ENCODE assay signal across 17 mouse cellular contexts in genomic region chr12:76310007-76310406, GRCm38 (mm10). TPM values are rescaled to one million over a fixed set of nuclear protein-coding genes. Genes with fewer than 3 reads are reported as not detected.
DNase-seq lines count a peak whose midpoint lies in the region; ATAC-seq and TF ChIP-seq lines count a peak whose summit lies in the region.
"Had no signal": no experiment of that assay in that cellular context is flagged by ENCODE, and none has a peak within 500 bp of the region (broad histone marks: within the 10 kb centered on the region; RNA-seq: fewer than 3 reads in every experiment).

No protein-coding gene starts in this region.

- no peak overlapping the region for H3K9ac ChIP-seq in intestine, embryonic 14.5 days (ENCODE audit: low read length)
- no peak overlapping the region for H3K9ac ChIP-seq in intestine, postnatal 0 days (ENCODE audit: low read depth, low read length)
- no peak overlapping the region for H3K9ac ChIP-seq in stomach, embryonic 15.5 days
- no peak overlapping the region for H3K9ac ChIP-seq in stomach, postnatal 0 days (ENCODE audit: low read length)
- no peak overlapping the region for H3K9ac ChIP-seq in liver, postnatal 0 days (replicated peaks)
- H3K9ac ChIP-seq: embryonic facial prominence, embryonic 13.5 days; midbrain, embryonic 15.5 days had no signal

- peaks cover 19% of the 10 kb centered on the region for H3K4me1 ChIP-seq in intestine, embryonic 14.5 days (replicated peaks; ENCODE audit: control insufficient read depth, insufficient read depth, low read length)
- H3K4me1 ChIP-seq in intestine, postnatal 0 days (replicated peaks; ENCODE audit: control insufficient read depth, insufficient read depth, low read length), result 0 out of 2 replicates have a peak, but pooled peaks cover 4% of the 10 kb centered on the region
- peaks cover 4% of the 10 kb centered on the region; the same call in 1 of the 2 replicates for H3K4me1 ChIP-seq in stomach, embryonic 15.5 days
- no peaks in the 10 kb centered on the region for H3K4me1 ChIP-seq in stomach, postnatal 0 days (replicated peaks; ENCODE audit: control insufficient read depth, insufficient read depth)
- H3K4me1 ChIP-seq in liver, postnatal 0 days (ENCODE audit: insufficient read depth), result peaks cover 11% of the 10 kb centered on the region
- peaks cover 7% of the 10 kb centered on the region; the same call in 1 of the 2 replicates for H3K4me1 ChIP-seq in embryonic facial prominence, embryonic 10.5 days

- TF ChIP-seq EP300 in stomach, postnatal 0 days (optimal IDR thresholded peaks at IDR 0.05), result no peak
- 0 out of 2 replicates have a peak, but pooled peaks have one; percentile 12 for TF ChIP-seq EP300 in liver, postnatal 0 days (IDR thresholded peaks at IDR 0.05; ENCODE audit: low read depth)

- no peaks in the 10 kb centered on the region for H3K9me3 ChIP-seq in intestine, embryonic 14.5 days (ENCODE audit: control insufficient read depth, low read length)
- no peaks in the 10 kb centered on the region for H3K9me3 ChIP-seq in intestine, postnatal 0 days (ENCODE audit: control insufficient read depth)
- no peaks in the 10 kb centered on the region for H3K9me3 ChIP-seq in stomach, embryonic 15.5 days
- H3K9me3 ChIP-seq in stomach, postnatal 0 days (ENCODE audit: control insufficient read depth, low read length), result no peaks in the 10 kb centered on the region
- no peaks in the 10 kb centered on the region for H3K9me3 ChIP-seq in liver, postnatal 0 days (ENCODE audit: low read length)
- H3K9me3 ChIP-seq in embryonic facial prominence, embryonic 10.5 days, result no peaks in the 10 kb centered on the region
- H3K9me3 ChIP-seq: embryonic facial prominence, embryonic 13.5 days; midbrain, embryonic 15.5 days had no signal

- ATAC-seq in intestine, embryonic 14.5 days (replicated peaks; ENCODE audit: low FRiP score, low TSS enrichment, low read depth), result no peak
- no peak for ATAC-seq in intestine, postnatal 0 days
- ATAC-seq in stomach, embryonic 15.5 days (ENCODE audit: insufficient read depth, low FRiP score, low read depth), result no peak
- no peak for ATAC-seq in stomach, postnatal 0 days (ENCODE audit: low FRiP score, low TSS enrichment)
- no peak for ATAC-seq in liver, postnatal 0 days
- ATAC-seq: activated CD4-positive, CD25-positive, alpha-beta regulatory T cell, adult 4 months; hindbrain, embryonic 16.5 days; midbrain, embryonic 15.5 days; Patski had no signal

- no peak for TF ChIP-seq CTCF in intestine, postnatal 0 days (IDR thresholded peaks at IDR 0.05; ENCODE audit: low read depth)
- TF ChIP-seq CTCF in stomach, postnatal 0 days (IDR thresholded peaks at IDR 0.05; ENCODE audit: low read depth), result no peak
- no peak for TF ChIP-seq CTCF in liver, postnatal 0 days (IDR thresholded peaks at IDR 0.05; ENCODE audit: low read depth)

- H3K36me3 ChIP-seq in intestine, embryonic 14.5 days (ENCODE audit: control insufficient read depth, insufficient read depth, low read length), result peaks cover 39% of the 10 kb centered on the region
- peaks cover 19% of the 10 kb centered on the region for H3K36me3 ChIP-seq in intestine, postnatal 0 days (ENCODE audit: control insufficient read depth, insufficient read depth)
- peaks cover 24% of the 10 kb centered on the region; the same call in 1 of the 2 replicates for H3K36me3 ChIP-seq in stomach, embryonic 15.5 days
- peaks cover 3% of the 10 kb centered on the region; the same call in 1 of the 2 replicates for H3K36me3 ChIP-seq in stomach, postnatal 0 days (ENCODE audit: control insufficient read depth, insufficient read depth, low read length)
- H3K36me3 ChIP-seq in liver, postnatal 0 days (replicated peaks; ENCODE audit: insufficient read depth, low read length), result peaks cover 55% of the 10 kb centered on the region
- peaks cover 93% of the 10 kb centered on the region for H3K36me3 ChIP-seq in embryonic facial prominence, embryonic 10.5 days (replicated peaks)

- 0 out of 2 replicates have a peak overlapping the region, but pooled peaks have one; percentile 22 for H3K27ac ChIP-seq in intestine, embryonic 14.5 days (ENCODE audit: low read depth)
- H3K27ac ChIP-seq in intestine, postnatal 0 days (ENCODE audit: low read depth, low read length), result no peak overlapping the region
- 0 out of 2 replicates have a peak overlapping the region, but pooled peaks have one; percentile 0 for H3K27ac ChIP-seq in stomach, embryonic 15.5 days
- no peak overlapping the region for H3K27ac ChIP-seq in stomach, postnatal 0 days (replicated peaks)
- H3K27ac ChIP-seq in liver, postnatal 0 days (ENCODE audit: low read depth), result no peak overlapping the region
- no peak overlapping the region for H3K27ac ChIP-seq in embryonic facial prominence, embryonic 10.5 days (replicated peaks)
- H3K27ac ChIP-seq: embryonic facial prominence, embryonic 13.5 days; midbrain, embryonic 15.5 days had no signal

- DNase-seq in intestine, embryonic 14.5 days (ENCODE audit: low spot score), result no peak
- DNase-seq in stomach, postnatal 0 days (ENCODE audit: low spot score), result no peak
- DNase-seq in liver, postnatal 0 days, result no peak
- DNase-seq in embryonic facial prominence, embryonic 10.5 days (ENCODE audit: low spot score), result no peak
- no peak for DNase-seq in right cerebral cortex, postnatal 14 days
- DNase-seq in left cerebral cortex, adult 11 months (ENCODE audit: low spot score), result no peak
- DNase-seq: adrenal gland, postnatal 25 days; B cell, adult 2 months; cerebellum, adult 8-10 months; thymus, adult 2 months had no signal

- no peaks in the 10 kb centered on the region for H3K27me3 ChIP-seq in intestine, embryonic 14.5 days (replicated peaks; ENCODE audit: control insufficient read depth, insufficient read depth, low read length)
- H3K27me3 ChIP-seq in intestine, postnatal 0 days (replicated peaks; ENCODE audit: control insufficient read depth, insufficient read depth, low read length), result no peaks in the 10 kb centered on the region
- no peaks in the 10 kb centered on the region for H3K27me3 ChIP-seq in stomach, embryonic 15.5 days (replicated peaks)
- no peaks in the 10 kb centered on the region for H3K27me3 ChIP-seq in stomach, postnatal 0 days (ENCODE audit: control insufficient read depth, insufficient read depth, low read length)
- no peaks in the 10 kb centered on the region for H3K27me3 ChIP-seq in liver, postnatal 0 days (ENCODE audit: insufficient read depth, low read length)
- no peaks in the 10 kb centered on the region for H3K27me3 ChIP-seq in embryonic facial prominence, embryonic 10.5 days (replicated peaks; ENCODE audit: low read depth, poor library complexity, severe bottlenecking)
- H3K27me3 ChIP-seq: embryonic facial prominence, embryonic 13.5 days; midbrain, embryonic 15.5 days; Patski had no signal

- 64% methylated on average over 6 of the region's 6 CpGs for WGBS in intestine, embryonic 14.5 days
- WGBS in intestine, postnatal 0 days, result 62% methylated on average over 6 of the region's 6 CpGs
- WGBS in stomach, embryonic 15.5 days, result 70% methylated on average over 6 of the region's 6 CpGs
- WGBS in stomach, postnatal 0 days, result 76% methylated on average over 6 of the region's 6 CpGs
- WGBS in liver, postnatal 0 days (ENCODE audit: insufficient replicate concordance), result 57% methylated on average over 6 of the region's 6 CpGs
- 88% methylated on average over 6 of the region's 6 CpGs for WGBS in embryonic facial prominence, embryonic 10.5 days

- H3K4me2 ChIP-seq in intestine, embryonic 14.5 days (ENCODE audit: low read length), result no peak overlapping the region
- H3K4me2 ChIP-seq in intestine, postnatal 0 days (replicated peaks; ENCODE audit: low read depth), result no peak overlapping the region
- no peak overlapping the region for H3K4me2 ChIP-seq in stomach, embryonic 15.5 days
- H3K4me2 ChIP-seq in stomach, postnatal 0 days (replicated peaks; ENCODE audit: low read depth), result no peak overlapping the region
- H3K4me2 ChIP-seq in liver, postnatal 0 days (ENCODE audit: low read depth, low read length), result no peak overlapping the region
- H3K4me2 ChIP-seq: embryonic facial prominence, embryonic 13.5 days; midbrain, embryonic 15.5 days had no signal

- H3K4me3 ChIP-seq in intestine, embryonic 14.5 days (ENCODE audit: low read depth, low read length), result no peak overlapping the region
- H3K4me3 ChIP-seq in intestine, postnatal 0 days (ENCODE audit: low read depth, low read length), result no peak overlapping the region
- H3K4me3 ChIP-seq in stomach, embryonic 15.5 days (replicated peaks), result no peak overlapping the region
- no peak overlapping the region for H3K4me3 ChIP-seq in stomach, postnatal 0 days (ENCODE audit: low read depth, low read length)
- no peak overlapping the region for H3K4me3 ChIP-seq in liver, postnatal 0 days (ENCODE audit: low read depth, low read length)
- no peak overlapping the region for H3K4me3 ChIP-seq in embryonic facial prominence, embryonic 10.5 days
- H3K4me3 ChIP-seq: embryonic facial prominence, embryonic 13.5 days; midbrain, embryonic 15.5 days had no signal

RNA-seq across cellular contexts. Expression of gene Akap5, which starts 14.7 kb away (rescaled TPM):
- polyA plus RNA-seq in intestine, embryonic 14.5 days (2014; fragmentation: Nextera tagmentation; extraction: Ambion mirVana), result 4.2 and 5.1 TPM in 2 replicates
- 0.85 and 1.1 TPM in 2 replicates for polyA plus RNA-seq in intestine, postnatal 0 days (2015; fragmentation: Nextera tagmentation; extraction: Ambion mirVana)
- polyA plus RNA-seq in stomach, embryonic 15.5 days (2015; fragmentation: Nextera tagmentation; extraction: Ambion mirVana), result 4.1 TPM in 2 replicates
- 2.0 and 2.2 TPM in 2 replicates for polyA plus RNA-seq in stomach, postnatal 0 days (2015; fragmentation: Nextera tagmentation; extraction: Ambion mirVana)
- polyA plus RNA-seq in liver, postnatal 0 days (2015; fragmentation: Nextera tagmentation; extraction: Ambion mirVana), result 0.20 and 0.22 TPM in 2 replicates
- 2.3 and 2.7 TPM in 2 replicates for polyA plus RNA-seq in embryonic facial prominence, embryonic 10.5 days (2016; fragmentation: Nextera tagmentation; extraction: Ambion mirVana)

RNA-seq across cellular contexts. Expression of gene Mthfd1, which starts 54.9 kb away (rescaled TPM):
- 98.8 and 101 TPM in 2 replicates for polyA plus RNA-seq in intestine, embryonic 14.5 days (2014; fragmentation: Nextera tagmentation; extraction: Ambion mirVana)
- polyA plus RNA-seq in intestine, postnatal 0 days (2015; fragmentation: Nextera tagmentation; extraction: Ambion mirVana), result 18.4 and 18.5 TPM in 2 replicates
- 87.7 and 108 TPM in 2 replicates for polyA plus RNA-seq in stomach, embryonic 15.5 days (2015; fragmentation: Nextera tagmentation; extraction: Ambion mirVana)
- polyA plus RNA-seq in stomach, postnatal 0 days (2015; fragmentation: Nextera tagmentation; extraction: Ambion mirVana), result 28.9 and 29.6 TPM in 2 replicates
- 62.6 and 63.0 TPM in 2 replicates for polyA plus RNA-seq in liver, postnatal 0 days (2015; fragmentation: Nextera tagmentation; extraction: Ambion mirVana)
- 106 and 117 TPM in 2 replicates for polyA plus RNA-seq in embryonic facial prominence, embryonic 10.5 days (2016; fragmentation: Nextera tagmentation; extraction: Ambion mirVana)

RNA-seq across cellular contexts. Expression of gene Zbtb25, which starts 59.4 kb away (rescaled TPM):
- 16.1 and 17.7 TPM in 2 replicates for polyA plus RNA-seq in intestine, embryonic 14.5 days (2014; fragmentation: Nextera tagmentation; extraction: Ambion mirVana)
- 4.3 and 5.2 TPM in 2 replicates for polyA plus RNA-seq in intestine, postnatal 0 days (2015; fragmentation: Nextera tagmentation; extraction: Ambion mirVana)
- 13.7 and 14.5 TPM in 2 replicates for polyA plus RNA-seq in stomach, embryonic 15.5 days (2015; fragmentation: Nextera tagmentation; extraction: Ambion mirVana)
- 7.0 and 7.4 TPM in 2 replicates for polyA plus RNA-seq in stomach, postnatal 0 days (2015; fragmentation: Nextera tagmentation; extraction: Ambion mirVana)
- polyA plus RNA-seq in liver, postnatal 0 days (2015; fragmentation: Nextera tagmentation; extraction: Ambion mirVana), result 4.3 and 4.4 TPM in 2 replicates
- 14.6 and 17.7 TPM in 2 replicates for polyA plus RNA-seq in embryonic facial prominence, embryonic 10.5 days (2016; fragmentation: Nextera tagmentation; extraction: Ambion mirVana)

Comparison
In these comparisons a context has a peak if more than half of its experiments do, and no peak if none do; other contexts are left out.
1. H3K27ac ChIP-seq: peak in intestine, embryonic 14.5 days (single experiment) and stomach, embryonic 15.5 days (single experiment); none in intestine, postnatal 0 days (single experiment), stomach, postnatal 0 days (single experiment), liver, postnatal 0 days (single experiment) and embryonic facial prominence, embryonic 10.5 days (single experiment).